Mouse (Mus musculus): Measurements from ENCODE around the gene Ncs1.

Ncs1 gene

DNA sequence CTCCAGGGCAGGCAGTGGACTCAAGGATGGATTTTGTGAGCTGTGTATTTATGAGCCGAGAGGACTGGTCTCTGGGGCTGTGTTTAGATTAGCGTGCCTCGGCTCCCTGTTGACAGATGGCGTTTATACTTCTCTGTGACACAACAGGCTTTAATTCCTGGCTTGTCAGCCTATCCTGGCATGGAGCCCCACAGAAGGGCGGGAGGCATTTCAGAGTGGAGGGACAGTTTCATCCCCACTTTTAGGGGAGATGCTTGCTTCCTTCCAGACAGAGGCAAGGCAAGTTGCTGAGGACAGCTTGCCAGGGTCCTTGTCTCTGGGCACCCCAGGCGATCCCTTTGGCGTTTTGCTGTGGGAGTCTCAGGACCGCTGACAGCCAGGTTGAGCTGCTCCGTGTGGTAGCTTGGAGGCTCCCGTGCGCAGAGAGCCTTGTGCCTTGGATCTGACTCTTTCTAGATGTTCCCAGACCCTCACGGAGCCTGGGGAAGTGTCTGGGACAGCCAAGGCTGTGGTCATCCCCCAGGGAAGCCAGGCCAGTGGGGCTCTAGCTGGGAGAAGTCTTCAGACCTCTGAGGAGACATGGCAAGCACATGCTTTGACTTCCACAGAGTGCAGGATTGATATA, 92.2 kb downstream of the Ncs1 start:
- DNase-seq (ENCODE audit: low spot score in 2 of 2): no peak

DNA sequence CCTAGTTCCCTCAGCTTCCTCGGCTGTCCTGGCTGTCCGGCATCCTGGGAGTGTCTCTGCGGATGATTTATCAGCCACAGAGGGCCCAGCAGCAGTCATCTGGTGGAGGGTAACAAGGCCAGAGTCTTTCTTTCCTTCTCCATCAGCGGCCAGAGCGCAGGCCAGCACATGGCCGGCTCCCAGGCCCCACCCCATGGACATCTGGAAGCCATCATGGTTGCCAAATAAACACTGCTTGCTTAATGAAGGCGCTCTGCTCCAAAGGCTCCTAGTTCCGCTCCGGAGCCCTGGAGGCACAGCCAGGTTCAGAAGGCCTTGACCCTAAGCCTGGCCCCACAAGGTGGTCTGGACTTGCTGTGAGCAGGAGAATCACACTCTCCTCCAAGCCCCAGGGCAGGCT, 94.2 kb downstream of the Ncs1 start:
- no peak for DNase-seq (ENCODE audit: low spot score in 2 of 2)

DNA sequence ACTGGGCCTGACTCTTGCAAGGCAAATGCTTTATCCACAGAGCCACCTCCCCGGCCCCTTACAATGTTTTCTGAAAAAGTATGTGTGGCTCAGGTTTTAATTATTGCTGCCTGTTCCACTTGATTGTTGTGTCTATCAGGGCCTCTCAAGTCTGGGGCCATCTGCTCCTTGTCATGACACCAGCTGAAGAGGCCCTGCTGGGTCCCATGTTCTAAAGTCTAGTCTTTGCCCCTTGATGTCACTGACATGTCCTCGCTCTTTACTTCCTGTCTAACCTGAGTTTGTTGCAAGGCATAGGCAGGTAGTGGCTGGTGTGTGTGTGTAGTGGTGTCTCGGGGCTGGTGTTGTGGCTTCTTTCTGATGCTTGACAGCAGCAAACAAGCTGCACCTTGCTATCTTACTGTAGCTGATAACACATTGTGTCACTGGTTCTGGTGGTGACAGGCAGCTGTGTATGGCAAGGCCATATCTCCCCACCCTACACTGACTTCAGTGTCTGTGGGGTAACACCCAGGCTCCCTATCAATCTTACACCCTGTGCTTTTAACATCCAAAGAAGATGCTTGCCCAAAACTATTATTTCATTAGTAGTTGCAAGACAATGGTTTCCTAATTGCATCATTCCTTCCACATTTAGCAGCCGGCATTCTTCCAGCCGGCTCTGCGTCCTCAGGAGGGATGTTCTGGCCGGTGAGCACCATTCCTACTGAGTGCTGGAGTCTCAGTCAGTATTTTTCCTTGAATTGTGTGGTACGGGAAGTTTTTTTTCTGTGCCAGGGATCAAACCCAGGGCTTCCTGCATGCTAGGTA, 96.3 kb downstream of the Ncs1 start:
- no peak for DNase-seq (ENCODE audit: low spot score in 2 of 2)
